Mouse (Mus musculus) lung, adult 2 months (tissue): ENCODE measurements around the gene Kifc3.

ENCODE experiments used
- CTCF ChIP-seq: fragments of 200-500 bp; IDR thresholded peaks from 2 replicates; pipeline ENCODE4 v1.5.1; 2011; ENCODE audit warnings: mild to moderate bottlenecking, low read length, control low read depth; ENCODE audit not compliant: insufficient read depth
- POLR2A ChIP-seq: fragments of 200-500 bp; IDR thresholded peaks from 2 replicates; pipeline ENCODE4 v1.6.1; 2011; ENCODE audit warnings: low read depth, mild to moderate bottlenecking, control low read depth, low read length, borderline replicate concordance; ENCODE audit errors: extremely low read depth

GRCm38 (mm10) chr8:95137641-95138098, 64.9 kb downstream of the Kifc3 start:
- TF ChIP-seq CTCF (no peak), POLR2A (no peak)
